Mouse (Mus musculus): ENCODE results near the gene Pmepa1. TPM values are rescaled to one million over a fixed set of nuclear protein-coding genes. Genes with fewer than 3 reads are reported as not detected.

The Pmepa1 gene
- total and polyA plus RNA-seq, 3 experiments, result 0.05 TPM; not detected in 2

- H3K4me3 ChIP-seq (ENCODE audit: low read depth, low read length), result no peak overlapping the region
- peaks cover 99% of the 10 kb centered on the region for H3K9me3 ChIP-seq (replicated peaks)
- no peaks in the 10 kb centered on the region for H3K27me3 ChIP-seq (ENCODE audit: insufficient read depth, low read length)
- no peak for ATAC-seq (ENCODE audit: extremely low read depth, insufficient number of reproducible peaks, low FRiP score, poor library complexity, severe bottlenecking)
- no peak for DNase-seq (ENCODE audit: low spot score)
- no peaks in the 10 kb centered on the region for H3K4me1 ChIP-seq (ENCODE audit: insufficient read depth, low read depth, low read length)
- H3K36me3 ChIP-seq (replicated peaks), result no peaks in the 10 kb centered on the region
- TF ChIP-seq CTCF (IDR thresholded peaks at IDR 0.05; ENCODE audit: low read depth, low read length) (no peak), GATA1 (IDR thresholded peaks at IDR 0.05; ENCODE audit: borderline replicate concordance, low read length) (no peak), TAL1 (conservative IDR thresholded peaks at IDR 0.05; ENCODE audit: low read depth, low read length) (no peak), POLR2AphosphoS5 (IDR thresholded peaks at IDR 0.05; ENCODE audit: insufficient replicate concordance, low read depth, low read length) (no peak), GATA2 (IDR thresholded peaks at IDR 0.05; ENCODE audit: borderline replicate concordance, low read depth, low read length) (no peak)
These were observed 10.7 kb downstream of the Pmepa1 start for GRCm38 (mm10) chr2:173265468-173266265.

- Histone ChIP-seq H3K4me3 (ENCODE audit: low read depth, low read length) (no peak overlapping the region), H3K4me1 (ENCODE audit: insufficient read depth, low read depth, low read length) (no peaks in the 10 kb centered on the region), H3K9me3 (replicated peaks) (peaks cover 99% of the 10 kb centered on the region), H3K36me3 (replicated peaks) (no peaks in the 10 kb centered on the region), H3K27me3 (ENCODE audit: insufficient read depth, low read length) (no peaks in the 10 kb centered on the region)
- no peak for DNase-seq (ENCODE audit: low spot score)
- no peak for ATAC-seq (ENCODE audit: extremely low read depth, insufficient number of reproducible peaks, low FRiP score, poor library complexity, severe bottlenecking)
- no peak for TF ChIP-seq CTCF (IDR thresholded peaks at IDR 0.05; ENCODE audit: low read depth, low read length)
- no peak for TF ChIP-seq GATA1 (IDR thresholded peaks at IDR 0.05; ENCODE audit: borderline replicate concordance, low read length)
- no peak for TF ChIP-seq POLR2AphosphoS5 (IDR thresholded peaks at IDR 0.05; ENCODE audit: insufficient replicate concordance, low read depth, low read length)
- no peak for TF ChIP-seq GATA2 (IDR thresholded peaks at IDR 0.05; ENCODE audit: borderline replicate concordance, low read depth, low read length)
- TF ChIP-seq TAL1 (conservative IDR thresholded peaks at IDR 0.05; ENCODE audit: low read depth, low read length), result no peak
These were observed 11.7 kb downstream of the Pmepa1 start for GRCm38 (mm10) chr2:173264467-173265128.

- ATAC-seq (ENCODE audit: extremely low read depth, insufficient number of reproducible peaks, low FRiP score, poor library complexity, severe bottlenecking), result no peak
- Histone ChIP-seq H3K4me3 (ENCODE audit: low read depth, low read length) (peak overlapping the region; percentile 20; the same call in 1 of the 2 replicates), H3K27me3 (ENCODE audit: insufficient read depth, low read length) (no peaks in the 10 kb centered on the region), H3K4me1 (ENCODE audit: insufficient read depth, low read depth, low read length) (no peaks in the 10 kb centered on the region), H3K36me3 (replicated peaks) (no peaks in the 10 kb centered on the region), H3K9me3 (replicated peaks) (peaks cover 99% of the 10 kb centered on the region)
- TF ChIP-seq POLR2AphosphoS5 (IDR thresholded peaks at IDR 0.05; ENCODE audit: insufficient replicate concordance, low read depth, low read length) (no peak), GATA2 (IDR thresholded peaks at IDR 0.05; ENCODE audit: borderline replicate concordance, low read depth, low read length) (no peak), CTCF (IDR thresholded peaks at IDR 0.05; ENCODE audit: low read depth, low read length) (no peak), TAL1 (conservative IDR thresholded peaks at IDR 0.05; ENCODE audit: low read depth, low read length) (no peak), GATA1 (IDR thresholded peaks at IDR 0.05; ENCODE audit: borderline replicate concordance, low read length) (no peak)
- DNase-seq (ENCODE audit: low spot score), result no peak
These were observed 12.6 kb downstream of the Pmepa1 start for GRCm38 (mm10) chr2:173263636-173264330.

- Histone ChIP-seq H3K27me3 (ENCODE audit: insufficient read depth, low read length) (no peaks in the 10 kb centered on the region), H3K4me1 (ENCODE audit: insufficient read depth, low read depth, low read length) (no peaks in the 10 kb centered on the region), H3K36me3 (replicated peaks) (no peaks in the 10 kb centered on the region), H3K9me3 (replicated peaks) (peaks cover 99% of the 10 kb centered on the region), H3K4me3 (ENCODE audit: low read depth, low read length) (no peak overlapping the region)
- no peak for ATAC-seq (ENCODE audit: extremely low read depth, insufficient number of reproducible peaks, low FRiP score, poor library complexity, severe bottlenecking)
- no peak for DNase-seq (ENCODE audit: low spot score)
- TF ChIP-seq GATA2 (IDR thresholded peaks at IDR 0.05; ENCODE audit: borderline replicate concordance, low read depth, low read length), result no peak
These were observed 14.8 kb downstream of the Pmepa1 start for GRCm38 (mm10) chr2:173261497-173261896.

DNA sequence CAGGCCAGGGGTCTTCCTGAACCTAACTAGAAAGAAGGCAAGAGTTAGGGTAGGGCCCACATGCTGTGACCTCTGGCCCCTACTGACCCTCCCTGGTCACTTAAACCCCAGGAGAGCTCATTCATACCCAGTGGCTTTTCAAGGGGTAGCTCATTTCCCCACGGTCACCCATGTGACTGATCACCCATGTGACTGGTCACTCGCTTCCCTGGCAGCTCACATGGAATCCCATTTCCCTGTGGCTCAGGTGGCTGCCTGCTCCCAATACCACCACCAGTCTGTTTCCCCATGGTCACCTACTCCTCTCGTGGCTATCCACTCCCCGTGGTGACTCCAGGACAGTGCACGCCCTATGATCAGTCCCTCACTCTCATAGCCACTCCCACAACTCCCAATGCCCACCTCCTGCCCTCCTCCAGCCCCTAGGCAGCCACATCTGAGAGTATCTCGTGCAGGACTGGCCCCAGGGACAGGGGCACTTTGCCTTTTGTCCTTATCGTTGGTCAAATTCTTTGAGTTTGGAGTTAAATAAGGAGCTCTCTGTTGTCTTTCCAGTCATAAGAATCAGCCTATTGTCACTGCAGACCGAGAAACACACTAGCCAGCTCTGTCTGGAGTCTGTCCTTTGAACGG lies 17.8 kb downstream of the Pmepa1 start:
- ATAC-seq (ENCODE audit: extremely low read depth, insufficient number of reproducible peaks, low FRiP score, poor library complexity, severe bottlenecking) (no peak), DNase-seq (ENCODE audit: low spot score) (no peak)
- Histone ChIP-seq H3K4me1 (ENCODE audit: insufficient read depth, low read depth, low read length) (no peaks in the 10 kb centered on the region), H3K9me3 (replicated peaks) (peaks cover 96% of the 10 kb centered on the region), H3K27me3 (ENCODE audit: insufficient read depth, low read length) (no peaks in the 10 kb centered on the region), H3K4me3 (ENCODE audit: low read depth, low read length) (peak overlapping the region; percentile 22; the same call in 1 of the 2 replicates), H3K36me3 (replicated peaks) (no peaks in the 10 kb centered on the region)
- no peak for TF ChIP-seq POLR2AphosphoS5 (IDR thresholded peaks at IDR 0.05; ENCODE audit: insufficient replicate concordance, low read depth, low read length)
- no peak for TF ChIP-seq TAL1 (conservative IDR thresholded peaks at IDR 0.05; ENCODE audit: low read depth, low read length)
- no peak for TF ChIP-seq GATA1 (IDR thresholded peaks at IDR 0.05; ENCODE audit: borderline replicate concordance, low read length)
- TF ChIP-seq CTCF (IDR thresholded peaks at IDR 0.05; ENCODE audit: low read depth, low read length), result no peak
- no peak for TF ChIP-seq GATA2 (IDR thresholded peaks at IDR 0.05; ENCODE audit: borderline replicate concordance, low read depth, low read length)

DNA sequence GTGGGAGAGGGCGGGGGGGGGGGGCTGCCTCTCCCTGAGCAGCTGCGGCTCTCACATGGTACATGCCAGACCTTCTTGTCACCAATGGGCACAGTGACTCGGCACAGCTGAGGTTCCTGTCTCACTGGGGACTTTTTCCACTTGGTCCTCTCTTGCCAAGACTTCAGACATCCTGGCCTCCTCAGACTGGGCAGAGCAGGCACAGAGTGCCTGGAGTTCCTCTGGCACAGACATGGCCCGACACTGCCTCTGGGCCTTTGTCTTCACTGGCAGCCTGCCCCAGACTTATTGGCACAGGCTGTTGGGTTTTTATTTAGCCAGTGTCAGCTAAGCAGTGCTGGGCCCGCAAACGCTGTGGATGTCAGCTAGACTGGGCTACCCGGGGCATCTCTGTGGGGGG lies 18.7 kb downstream of the Pmepa1 start:
- ATAC-seq (ENCODE audit: extremely low read depth, insufficient number of reproducible peaks, low FRiP score, poor library complexity, severe bottlenecking), result no peak

More for the DNA sequence above, 18.7 kb downstream of the Pmepa1 start:
- no peak for DNase-seq (ENCODE audit: low spot score)
- H3K4me1 ChIP-seq (ENCODE audit: insufficient read depth, low read depth, low read length), result no peaks in the 10 kb centered on the region
- peaks cover 95% of the 10 kb centered on the region for H3K9me3 ChIP-seq (replicated peaks)
- H3K4me3 ChIP-seq (ENCODE audit: low read depth, low read length), result no peak overlapping the region; the same call in 1 of the 2 replicates
- H3K27me3 ChIP-seq (ENCODE audit: insufficient read depth, low read length), result no peaks in the 10 kb centered on the region
- TF ChIP-seq GATA1 (IDR thresholded peaks at IDR 0.05; ENCODE audit: borderline replicate concordance, low read length) (no peak), CTCF (IDR thresholded peaks at IDR 0.05; ENCODE audit: low read depth, low read length) (no peak)
- no peaks in the 10 kb centered on the region for H3K36me3 ChIP-seq (replicated peaks)
